Mouse (Mus musculus): ENCODE measurements around the gene Slc22a14.

Gene Slc22a14

DNA sequence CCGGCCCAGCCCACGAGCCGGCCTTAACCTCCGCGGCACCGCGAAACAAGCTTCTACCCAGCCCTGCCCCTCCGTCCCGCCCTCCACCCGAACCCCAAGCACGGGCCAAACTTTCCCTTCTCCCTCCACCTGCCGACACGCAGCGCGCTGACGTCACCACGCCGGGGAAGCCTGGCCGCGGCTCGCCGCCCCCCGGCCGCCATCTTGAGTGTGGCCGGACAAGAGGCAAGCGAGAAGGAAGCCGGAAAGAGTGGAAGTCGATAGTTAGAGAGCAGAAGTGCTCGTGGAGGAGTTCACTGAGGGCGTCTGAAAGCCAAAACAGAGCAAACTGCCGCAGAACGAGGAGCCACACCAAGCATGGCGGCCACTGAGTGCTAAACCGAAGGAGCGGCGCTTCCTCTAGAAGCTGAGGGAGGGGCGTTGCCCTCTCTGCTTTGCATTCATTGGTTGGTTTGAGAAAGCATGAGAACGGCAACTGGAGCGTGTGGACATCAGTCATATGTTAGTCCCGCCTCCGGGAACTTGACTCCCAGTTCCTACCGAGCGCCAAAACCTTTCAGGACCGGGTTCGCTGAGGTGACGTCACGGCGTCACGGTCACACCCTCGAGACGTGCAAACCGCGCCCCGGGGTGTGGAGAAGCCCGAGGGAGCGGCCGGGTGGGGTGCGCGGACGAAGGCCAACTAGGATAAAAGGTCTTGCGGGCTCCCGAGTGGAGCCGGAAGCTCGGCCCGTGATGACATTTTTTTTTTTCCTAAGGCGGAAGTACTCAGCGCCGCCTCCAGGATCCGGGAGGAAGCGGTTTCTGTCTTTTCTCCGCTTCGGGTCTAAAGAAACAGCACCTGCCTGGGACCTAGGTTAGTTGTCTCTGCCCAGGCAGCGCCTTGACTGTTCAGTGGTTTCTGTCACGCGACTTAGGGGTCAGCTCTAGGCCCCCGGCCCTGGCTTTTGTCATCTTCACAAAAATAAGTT, 42.8 kb downstream of the Slc22a14 start, which contains the start of gene Oxsr1:
Gene Oxsr1, minus strand, starts transcription at position 139 of the 971 bp plus-strand sequence.
- DNase-seq (ENCODE audit: low read depth): peak; percentile 100

DNA sequence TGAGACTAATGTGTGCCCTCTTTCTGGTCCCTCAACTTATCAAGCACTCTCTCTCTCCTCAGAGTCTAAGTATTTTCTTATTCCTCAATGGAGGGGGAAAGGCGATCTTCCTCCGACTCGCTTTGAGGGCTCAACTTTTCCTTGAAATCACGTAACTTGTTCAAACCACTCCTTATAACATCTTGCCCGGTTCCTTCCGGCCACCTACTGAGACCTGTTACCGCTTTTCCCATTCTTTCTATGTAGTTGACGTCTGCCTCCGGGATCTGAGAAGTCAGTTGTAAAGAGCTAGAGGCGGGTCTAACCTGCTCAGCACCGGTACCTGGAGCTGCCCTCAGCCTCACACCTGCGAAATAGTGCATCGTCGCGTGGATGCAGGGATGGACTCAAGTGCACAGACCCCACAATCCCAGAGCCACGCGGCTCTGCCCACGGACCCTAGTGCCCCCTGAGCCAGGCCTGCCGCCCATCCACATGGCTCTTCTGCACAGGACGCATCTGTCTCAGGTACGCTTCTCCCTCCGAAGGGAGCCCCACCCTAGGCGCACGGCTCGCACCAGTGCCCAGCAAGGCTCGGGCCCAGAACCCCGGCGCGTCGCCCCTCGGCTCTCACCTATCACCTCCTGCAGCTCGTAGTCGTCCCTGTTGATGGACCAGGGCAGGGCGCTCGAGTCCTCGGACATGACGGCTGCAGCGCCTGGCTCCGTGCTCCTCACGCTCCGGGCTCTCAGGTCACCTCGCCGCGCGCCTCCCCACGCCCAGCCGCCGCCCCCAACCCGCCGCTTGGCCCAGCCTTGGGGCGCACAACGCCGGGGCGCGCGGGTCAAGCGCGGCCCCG, 43.7 kb downstream of the Slc22a14 start:
- peak; percentile 35 for DNase-seq (ENCODE audit: low read depth)

DNA sequence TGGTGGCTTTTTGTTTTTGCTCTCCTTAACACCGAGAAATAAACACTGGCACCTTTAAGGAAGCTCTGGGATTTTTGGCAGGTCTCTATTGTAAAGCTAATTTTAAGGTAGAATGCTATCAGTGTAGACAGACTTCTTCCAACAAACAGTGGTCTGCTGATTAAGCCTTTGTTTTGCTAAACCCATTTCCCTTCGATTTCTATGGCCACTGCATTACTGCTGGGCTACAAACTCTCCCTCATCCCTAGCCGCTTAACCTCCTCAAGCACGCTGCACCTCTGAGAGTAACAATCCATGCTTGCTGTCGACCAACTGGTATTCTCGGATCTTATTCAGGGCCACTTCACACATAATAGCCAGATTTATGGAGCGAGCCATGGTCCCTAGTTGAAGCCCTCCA, 44.4 kb downstream of the Slc22a14 start:
- peak; percentile 26 for DNase-seq (ENCODE audit: low read depth)

DNA sequence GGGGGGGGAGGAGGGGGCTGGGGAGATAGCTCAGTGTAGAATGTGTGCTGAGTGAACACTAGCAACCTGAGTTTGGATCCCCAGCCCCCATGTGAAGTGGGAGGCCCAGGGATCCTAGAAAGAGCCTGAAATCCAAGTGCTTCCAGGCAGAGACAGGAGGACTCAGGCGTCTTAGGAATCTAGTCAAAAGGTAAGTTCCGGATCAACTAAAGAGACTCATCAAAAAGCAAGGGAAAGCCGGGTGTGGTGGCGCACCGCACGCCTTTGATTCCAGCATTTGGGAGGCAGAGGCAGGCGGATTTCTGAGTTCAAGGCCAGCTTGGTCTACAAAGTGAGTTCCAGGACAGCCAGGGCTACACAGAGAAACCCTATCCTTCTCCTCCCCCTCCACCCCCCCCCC, 44.9 kb downstream of the Slc22a14 start:
- DNase-seq (ENCODE audit: low read depth): no peak

DNA sequence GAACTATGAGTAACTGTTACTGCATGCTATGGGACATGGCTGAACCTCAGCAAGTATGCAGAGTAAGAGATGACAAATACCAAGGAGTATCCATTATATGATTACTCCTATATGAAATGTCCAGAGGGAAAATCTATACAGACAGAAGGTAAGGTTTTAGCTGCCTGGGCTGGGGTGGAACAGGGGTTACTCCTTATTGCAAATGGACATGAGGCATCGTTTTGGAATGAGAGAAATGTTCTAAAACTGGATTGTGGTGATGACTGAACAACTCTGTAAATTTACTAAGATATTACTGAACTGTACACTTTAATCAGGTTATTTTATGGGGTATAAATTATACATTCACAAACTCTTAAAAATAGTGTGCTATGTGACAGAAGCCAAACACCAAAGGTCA, 46.5 kb downstream of the Slc22a14 start:
- DNase-seq (ENCODE audit: low read depth): no peak

DNA sequence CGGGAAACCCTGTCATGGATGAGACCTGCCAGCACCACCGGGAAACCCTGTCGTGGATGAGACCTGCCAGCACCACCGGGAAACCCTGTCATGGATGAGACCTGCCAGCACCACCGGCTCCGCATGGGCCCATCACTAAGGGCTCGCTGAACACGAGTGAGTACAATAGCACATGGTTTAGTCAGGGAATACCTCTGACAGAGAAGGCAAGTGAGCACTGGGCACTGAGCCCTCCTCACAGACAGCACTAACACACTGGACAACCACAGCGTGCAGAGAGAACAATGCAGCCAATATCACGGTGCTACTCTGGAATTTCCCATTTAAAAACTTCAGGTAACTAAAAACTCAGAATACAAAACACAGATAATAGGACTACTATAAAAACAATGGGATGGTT, 52.3 kb downstream of the Slc22a14 start:
- DNase-seq (ENCODE audit: low read depth): no peak

DNA sequence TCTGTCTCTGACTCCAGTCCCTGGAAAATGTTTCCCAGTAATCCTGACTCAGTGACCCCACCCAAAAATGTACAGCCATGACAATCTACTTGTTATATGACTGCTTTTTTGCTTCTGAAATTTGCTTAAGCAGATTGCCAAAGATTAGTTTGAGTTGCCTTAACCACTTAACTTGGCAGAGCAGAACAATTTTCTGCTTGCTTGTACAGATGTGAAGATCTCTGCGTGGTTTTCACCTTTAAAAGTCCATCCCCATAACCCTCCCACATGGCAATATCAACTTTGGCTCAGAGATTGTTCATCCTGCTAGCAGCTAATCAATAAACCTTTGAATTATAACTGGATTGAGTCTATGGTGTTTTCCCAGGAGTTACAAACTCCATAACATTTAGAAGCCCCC, 56.3 kb downstream of the Slc22a14 start:
- DNase-seq (ENCODE audit: low read depth): no peak

DNA sequence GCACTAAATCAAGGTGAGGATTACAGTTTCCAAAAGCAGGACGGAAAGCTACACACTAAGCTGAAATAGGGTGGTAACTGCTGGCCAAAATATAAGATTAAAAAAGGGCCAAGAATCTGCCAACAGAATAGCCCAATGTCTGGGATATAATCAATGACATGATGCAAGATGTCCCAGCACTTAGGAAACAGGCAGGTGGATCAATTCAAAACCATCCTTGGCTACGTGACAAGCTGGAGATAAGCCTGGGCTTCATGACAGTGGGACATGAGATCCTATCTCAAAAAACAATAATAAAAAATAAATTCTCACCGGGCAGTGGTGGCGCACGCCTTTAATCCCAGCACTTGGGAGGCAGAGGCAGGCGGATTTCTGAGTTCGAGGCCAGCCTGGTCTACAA, 59.5 kb downstream of the Slc22a14 start:
- DNase-seq (ENCODE audit: low read depth): no peak

DNA sequence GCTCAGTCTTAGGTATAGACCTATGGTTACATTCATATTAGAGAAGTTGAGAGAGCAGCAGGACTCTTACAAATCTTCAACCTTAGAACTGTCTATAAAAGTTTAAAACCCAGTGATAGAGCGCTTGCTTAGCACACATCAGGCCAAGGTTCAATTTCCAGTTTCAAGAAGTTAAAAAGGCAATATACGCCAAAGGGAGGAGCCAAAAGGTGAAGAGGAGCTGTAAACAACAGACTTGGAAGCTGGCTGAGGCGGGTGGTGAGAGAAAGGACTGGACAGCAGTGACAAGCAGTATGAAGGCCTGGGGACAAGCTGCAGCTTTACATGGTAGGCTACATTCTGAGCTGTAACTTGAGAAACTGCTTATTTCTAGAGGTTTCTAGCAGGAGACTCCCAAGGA, 66.8 kb downstream of the Slc22a14 start:
- DNase-seq (ENCODE audit: low read depth): no peak

DNA sequence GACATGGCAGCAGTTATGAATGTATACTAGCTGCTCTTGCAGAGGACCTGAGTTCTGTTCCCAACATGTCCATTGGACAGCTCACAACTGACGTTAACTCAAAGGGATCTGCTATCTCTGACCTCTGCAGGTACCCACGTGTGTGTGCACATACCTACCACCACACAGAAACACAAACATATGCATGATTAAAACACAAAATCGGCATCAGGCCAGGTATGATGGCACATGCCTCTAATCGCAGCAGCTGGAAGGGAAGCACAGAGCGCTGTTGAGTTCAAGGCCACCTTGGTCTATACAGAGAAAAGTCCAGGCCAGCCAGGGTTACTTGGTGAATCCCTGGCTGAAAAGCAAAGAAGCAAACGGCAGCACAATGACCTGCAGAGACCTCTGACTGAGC, 67.7 kb downstream of the Slc22a14 start:
- no peak for DNase-seq (ENCODE audit: low read depth)

DNA sequence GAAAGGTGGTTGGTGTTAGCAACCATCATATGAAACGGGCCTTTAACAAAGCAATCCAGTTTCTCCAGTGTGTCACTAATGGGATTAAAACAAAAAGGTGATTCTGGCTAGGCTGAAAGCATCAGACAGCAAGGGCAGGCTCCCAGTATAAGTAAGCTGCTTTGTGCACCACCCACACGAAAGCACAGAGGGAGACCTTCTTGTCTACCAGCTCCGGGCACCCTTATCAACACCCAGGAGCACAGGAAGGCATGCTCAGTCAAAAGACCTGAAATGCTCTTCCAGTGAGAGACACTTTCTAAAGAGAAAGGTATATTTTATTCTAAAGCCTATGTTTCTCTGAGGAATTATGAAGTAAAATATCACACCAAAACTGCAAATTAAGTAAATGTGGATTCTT, 74.6 kb downstream of the Slc22a14 start:
- DNase-seq (ENCODE audit: low read depth): no peak

DNA sequence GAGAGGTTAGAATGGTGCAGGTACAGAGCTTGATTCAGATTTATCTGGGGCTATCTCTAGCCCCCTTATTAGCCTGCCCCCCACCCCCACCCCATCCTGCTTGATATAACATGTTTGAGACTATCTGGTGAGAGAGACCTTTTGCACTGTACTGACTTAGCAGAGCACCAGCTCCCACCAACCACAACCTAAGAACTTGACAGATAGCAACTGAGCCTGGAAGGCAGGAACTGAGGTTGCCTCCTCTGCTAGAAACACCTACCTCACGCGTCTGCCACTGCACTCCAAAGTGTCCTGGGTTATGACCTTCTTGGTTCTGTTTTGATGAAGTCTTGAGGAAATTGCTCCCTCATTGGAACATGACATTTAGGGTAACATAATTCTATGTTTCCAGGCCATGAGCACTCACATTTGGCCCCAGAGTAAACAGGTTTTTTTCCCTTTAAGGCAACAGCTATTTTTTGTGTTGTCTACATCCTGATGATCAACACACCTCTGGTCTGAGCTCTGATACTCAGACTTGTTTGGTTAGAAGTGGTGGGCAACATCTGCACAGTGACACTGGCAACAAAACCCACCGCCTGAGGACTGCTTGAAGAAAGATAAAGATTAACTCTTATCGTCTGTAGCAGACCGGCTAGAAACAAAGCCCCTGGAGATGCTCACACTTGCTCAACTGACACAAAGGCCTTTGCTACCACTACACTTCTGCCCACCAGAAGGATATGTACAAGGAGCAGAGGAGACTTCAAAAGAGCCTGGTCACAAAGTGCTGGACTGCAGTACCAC, 84.3 kb downstream of the Slc22a14 start:
- DNase-seq (ENCODE audit: low read depth): no peak

DNA sequence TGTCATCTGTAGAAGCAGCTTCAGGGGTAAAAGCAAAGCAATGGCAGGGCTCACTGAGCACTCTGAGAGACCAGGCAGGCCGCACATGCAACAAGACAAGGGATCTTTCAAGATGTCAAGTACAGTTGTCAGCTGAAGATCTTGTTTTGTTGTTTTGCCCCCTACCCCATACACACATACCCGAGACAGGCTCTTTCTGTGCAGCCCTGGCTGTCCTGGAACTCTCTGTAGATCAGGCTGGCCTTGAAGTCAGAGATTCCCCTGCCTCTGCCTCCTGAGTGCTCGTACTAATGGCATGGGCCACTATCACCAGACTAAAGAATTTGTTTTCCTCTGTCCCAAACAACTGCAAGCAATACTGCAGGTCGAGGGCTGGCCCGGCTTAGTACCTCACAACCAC, 87.3 kb downstream of the Slc22a14 start:
- no peak for DNase-seq (ENCODE audit: low read depth)

DNA sequence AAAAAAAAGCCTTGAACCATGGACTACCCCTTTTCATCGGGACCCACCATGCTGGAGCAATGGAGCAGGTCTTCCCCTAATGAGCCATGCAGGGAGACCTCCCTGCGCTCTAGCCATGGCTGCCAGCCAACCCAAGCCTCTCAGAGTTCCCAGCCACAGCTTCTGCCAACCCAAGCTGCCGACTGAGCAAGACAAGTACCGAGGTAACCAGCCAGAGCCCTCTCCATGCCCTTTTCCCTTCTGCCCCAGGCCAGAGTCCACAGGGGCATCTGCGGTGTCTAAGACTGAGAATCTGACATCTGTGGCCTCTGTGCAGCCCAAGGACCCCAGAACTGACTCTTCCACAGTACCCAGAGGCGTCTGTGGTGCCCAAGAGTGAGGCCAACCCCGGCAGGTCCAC, 89.0 kb downstream of the Slc22a14 start:
- no peak for DNase-seq (ENCODE audit: low read depth)

DNA sequence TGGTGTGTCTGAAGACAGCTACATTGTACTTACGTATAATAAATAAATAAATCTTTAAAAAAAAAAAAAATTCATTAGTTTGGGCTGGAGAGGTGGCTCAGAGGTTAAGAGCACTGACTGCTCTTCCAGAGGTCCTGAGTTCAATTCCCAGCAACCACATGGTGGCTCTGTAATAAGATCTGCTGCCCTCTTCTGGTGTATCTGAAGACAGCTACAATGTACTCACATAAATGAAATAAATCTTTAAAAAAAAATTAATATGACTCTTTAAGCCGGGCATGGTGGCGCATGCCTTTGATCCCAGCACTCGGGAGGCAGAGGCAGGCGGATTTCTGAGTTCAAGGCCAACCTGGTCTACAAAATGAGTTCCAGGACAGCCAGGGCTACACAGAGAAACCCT, 90.5 kb downstream of the Slc22a14 start:
- DNase-seq (ENCODE audit: low read depth): peak; percentile 36

DNA sequence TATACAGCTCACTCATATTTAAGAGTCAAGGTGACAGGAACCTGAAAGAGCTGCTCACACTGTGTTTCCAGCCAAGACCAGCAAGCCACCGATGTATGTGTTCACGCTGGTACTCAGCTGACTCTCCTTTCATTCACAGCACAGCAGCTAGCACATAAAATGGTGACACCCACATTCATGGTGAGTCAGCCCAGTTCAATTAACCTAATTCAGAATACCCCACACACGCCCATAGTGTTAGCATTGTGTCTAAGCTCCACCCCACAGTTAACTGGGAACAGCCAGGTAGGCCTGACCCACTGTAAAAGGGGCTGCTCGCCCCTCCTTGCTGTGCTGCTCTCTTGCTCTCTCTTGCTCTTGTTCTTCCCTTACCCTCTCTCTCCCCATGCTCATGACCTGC, 93.9 kb downstream of the Slc22a14 start:
- DNase-seq (ENCODE audit: low read depth): no peak

DNA sequence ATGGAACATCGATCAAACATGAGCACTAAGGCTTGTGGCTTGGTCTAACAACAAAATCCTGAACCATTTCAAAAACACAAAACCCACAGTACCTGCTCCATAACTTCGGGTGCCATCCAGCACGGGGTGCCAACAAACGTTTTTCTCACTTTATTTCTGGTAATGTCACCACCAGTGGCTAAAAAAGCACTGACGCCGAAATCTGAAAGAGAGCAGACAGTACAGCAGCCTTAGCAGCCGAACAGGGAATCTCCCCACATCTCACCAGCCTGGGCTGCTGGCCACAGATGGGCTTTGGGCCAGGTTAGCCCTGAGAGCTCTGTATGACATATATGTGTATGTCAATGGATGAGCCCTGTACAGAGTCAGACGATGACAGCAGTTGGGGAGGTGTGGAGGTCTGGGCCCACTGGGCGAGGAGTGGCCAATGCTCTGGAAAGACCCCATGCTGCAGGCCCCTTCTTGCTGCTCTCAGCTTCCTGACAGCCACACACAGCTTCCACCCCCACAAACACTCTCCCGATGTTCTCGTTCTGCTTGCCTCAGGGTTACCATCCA, 96.7 kb downstream of the Slc22a14 start:
- no peak for DNase-seq (ENCODE audit: low read depth)

DNA sequence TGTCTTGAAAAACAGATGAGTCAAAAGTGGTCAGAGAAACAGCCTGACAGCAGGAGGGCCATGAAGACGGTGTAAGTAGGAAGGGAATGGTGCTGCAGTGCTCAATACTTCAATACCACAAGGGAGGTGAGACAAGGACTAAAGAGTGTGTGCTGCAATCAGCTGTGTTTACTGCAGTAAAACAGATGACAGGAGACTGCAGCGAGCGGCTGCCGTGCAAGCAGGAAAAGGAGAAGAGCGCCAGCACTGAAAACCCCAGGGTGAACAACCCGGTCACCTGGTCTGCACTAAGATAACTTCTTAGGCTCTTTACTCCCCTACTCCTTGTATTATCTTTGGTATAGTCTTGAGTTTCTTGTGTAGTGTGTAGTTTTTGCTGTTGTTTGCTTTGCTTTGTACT, 97.2 kb downstream of the Slc22a14 start:
- DNase-seq (ENCODE audit: low read depth): no peak

DNA sequence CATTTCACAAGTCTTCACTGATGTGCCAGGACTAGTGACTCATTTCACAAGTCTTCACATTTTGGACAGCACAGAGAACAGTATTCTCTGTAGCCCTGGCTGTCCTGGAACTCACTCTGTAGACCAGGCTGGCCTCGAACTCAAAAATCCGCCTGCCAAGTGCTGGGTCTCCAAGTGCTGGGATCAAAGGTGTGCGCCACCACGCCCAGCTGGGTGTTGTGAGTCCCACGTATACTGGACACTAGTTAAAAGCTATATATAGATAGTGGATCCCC, 99.3 kb downstream of the Slc22a14 start:
- DNase-seq (ENCODE audit: low read depth): peak; percentile 20

DNA sequence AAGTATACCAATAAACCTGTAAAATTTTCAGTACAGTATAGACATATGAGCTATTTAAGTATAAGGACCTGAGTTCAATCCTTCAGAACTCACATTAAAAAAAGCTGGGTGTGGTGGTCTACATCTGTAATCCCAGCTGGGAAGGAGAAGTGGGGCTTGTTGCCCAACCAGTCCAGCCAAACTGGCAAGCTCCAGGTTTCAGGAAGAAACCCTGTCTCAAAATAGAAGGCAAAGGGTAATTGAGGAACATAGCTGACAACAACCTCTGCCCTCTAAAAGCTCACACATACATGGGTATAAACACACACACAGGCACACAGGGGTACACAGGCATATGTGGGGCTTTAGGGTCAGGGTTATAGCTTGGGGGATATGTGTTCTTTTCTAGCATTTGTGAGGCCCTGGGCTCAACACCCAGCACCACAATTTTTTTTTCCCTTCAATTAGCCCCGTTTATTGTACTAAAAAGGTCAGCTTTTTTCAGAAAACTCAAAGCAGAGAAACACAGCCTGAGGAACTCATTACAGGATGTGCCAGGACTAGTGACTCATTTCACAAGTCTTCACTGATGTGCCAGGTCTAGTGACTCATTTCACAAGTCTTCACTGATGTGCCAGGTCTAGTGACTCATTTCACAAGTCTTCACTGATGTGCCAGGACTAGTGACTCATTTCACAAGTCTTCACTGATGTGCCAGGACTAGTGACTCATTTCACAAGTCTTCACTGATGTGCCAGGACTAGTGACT, 99.8 kb downstream of the Slc22a14 start:
- DNase-seq (ENCODE audit: low read depth): peak; percentile 55

DNA sequence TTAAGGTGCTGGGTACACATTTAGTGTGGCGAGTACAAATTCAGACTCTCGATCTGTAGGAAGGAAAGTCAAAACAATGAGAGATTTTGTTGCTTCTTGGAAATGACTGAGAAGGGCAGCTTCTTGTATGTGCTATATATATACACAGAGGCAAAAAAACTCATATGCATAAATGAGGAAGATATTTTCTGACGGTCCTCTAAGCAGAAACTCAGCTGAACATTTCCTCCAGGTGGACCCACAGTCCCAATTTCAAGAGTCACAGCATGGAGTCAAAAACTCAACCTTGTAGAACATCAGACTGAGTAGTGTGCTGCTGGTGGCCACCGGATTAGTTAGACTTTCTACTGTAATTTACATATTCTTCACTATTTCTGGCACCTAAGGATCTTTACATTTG, 102.3 kb downstream of the Slc22a14 start:
- no peak for DNase-seq (ENCODE audit: low read depth)

All from 416B (cell line).